Mouse (Mus musculus) hindbrain, postnatal 0 days (tissue): Measurements from ENCODE around the gene Serpine1. TPM values are rescaled to one million over a fixed set of nuclear protein-coding genes. Genes with fewer than 3 reads are reported as not detected.

Experiments
- ATAC-seq: fragments of 200-750 bp; cut with Nextera tagmentation; 2 replicates; pipeline ENCODE4 v1.8.0; 2017; ENCODE audit warnings: mild to moderate bottlenecking, moderate TSS enrichment, moderate library complexity
- DNase-seq: peaks from one replicate; pipeline ENCODE4 v3.0.0-alpha.2; 2015; ENCODE audit warnings: low spot score
- H3K27ac ChIP-seq: fragments of 300-500 bp; sonication (generic); 2 replicates; pipeline ENCODE4 v1.5.1; 2014; ENCODE audit warnings: mild to moderate bottlenecking
- H3K27me3 ChIP-seq: fragments of 300-500 bp; sonication (generic); 2 replicates; pipeline ENCODE4 v1.6.1; 2014; ENCODE audit warnings: low read length, mixed read lengths; ENCODE audit not compliant: insufficient read depth
- H3K36me3 ChIP-seq: fragments of 300-500 bp; sonication (generic); 2 replicates; pipeline ENCODE4 v1.6.1; 2014; ENCODE audit warnings: low read length, mixed read lengths; ENCODE audit not compliant: insufficient read depth
- H3K4me1 ChIP-seq: fragments of 300-500 bp; sonication (generic); 2 replicates; pipeline ENCODE4 v1.6.1; 2014; ENCODE audit warnings: antibody characterized with exemption, low read length, mixed read lengths; ENCODE audit not compliant: insufficient read depth
- H3K4me2 ChIP-seq: fragments of 300-500 bp; sonication (generic); 2 replicates; pipeline ENCODE4 v1.6.1; 2014; ENCODE audit warnings: low read depth, mild to moderate bottlenecking, low read length, moderate library complexity, mixed read lengths
- H3K4me3 ChIP-seq: fragments of 300-500 bp; sonication (generic); 2 replicates; pipeline ENCODE4 v1.5.1; 2014; ENCODE audit warnings: low read length
- H3K9ac ChIP-seq: fragments of 300-500 bp; sonication (generic); replicated peaks from 2 replicates; pipeline ENCODE4 v1.6.1; 2014; ENCODE audit warnings: mild to moderate bottlenecking, low read length, moderate library complexity, mixed read lengths
- H3K9me3 ChIP-seq: fragments of 300-500 bp; sonication (generic); 2 replicates; pipeline ENCODE4 v1.6.1; 2016; ENCODE audit warnings: low read length, mixed read lengths
- CTCF ChIP-seq: IDR thresholded peaks from 2 replicates; pipeline ENCODE4 v1.5.1; 2016; ENCODE audit warnings: antibody characterized with exemption, control low read depth, low read depth
- WGBS: fragments of 180-500 bp; shearing (Covaris S2); extraction: QIAGEN DNeasy Blood & Tissue Kit; methylation state at CpG from one replicate; pipeline ENCODE4 v1.1.7; 2014; 5-methylcytosine and 5-hydroxymethylcytosine counted together
- polyA plus RNA-seq: library from polyadenylated mRNA; unstranded; fragments of >200 nt; fragmentation: Nextera tagmentation; extraction: Ambion mirVana; gene quantifications from 2 replicates; pipeline ENCODE4 v1.2.1, GENCODE M21; 2015
- total RNA-seq: library from RNA; depleted of rRNA; stranded (reverse); fragments of >200 nt; gene quantifications from 2 replicates; pipeline ENCODE4 v1.2.3, GENCODE M21; 2014

Gene Serpine1
- total and polyA plus RNA-seq, 2 experiments from 2014 or later: 0.25 to 3.0 TPM

- Histone ChIP-seq H3K27me3 (no peaks in the 10 kb centered on the region), H3K4me2 (no peak overlapping the region), H3K9ac (no peak overlapping the region), H3K27ac (no peak overlapping the region), H3K36me3 (no peaks in the 10 kb centered on the region), H3K9me3 (no peaks in the 10 kb centered on the region), H3K4me1 (no peaks in the 10 kb centered on the region), H3K4me3 (no peak overlapping the region)
- no peak for DNase-seq
- 88% methylated on average over 5 of the region's 5 CpGs for WGBS
- no peak for TF ChIP-seq CTCF
- no peak; the same call in 1 of the 2 replicates for ATAC-seq
Observed at GRCm38 (mm10) chr5:137062601-137063000, 9.5 kb downstream of the Serpine1 start.

GRCm38 (mm10) chr5:137061809-137062481 is 10.1 kb downstream of the Serpine1 start:
- Histone ChIP-seq H3K4me3 (no peak overlapping the region), H3K27ac (no peak overlapping the region), H3K9ac (no peak overlapping the region), H3K4me2 (no peak overlapping the region), H3K36me3 (no peaks in the 10 kb centered on the region), H3K9me3 (no peaks in the 10 kb centered on the region), H3K27me3 (no peaks in the 10 kb centered on the region), H3K4me1 (no peaks in the 10 kb centered on the region)
- DNase-seq: peak; percentile 40
- TF ChIP-seq CTCF: peak; percentile 51
- ATAC-seq: no peak
- WGBS: 25% methylated on average over 10 of the region's 12 CpGs

- Histone ChIP-seq H3K9me3 (no peaks in the 10 kb centered on the region), H3K4me3 (no peak overlapping the region), H3K4me1 (no peaks in the 10 kb centered on the region), H3K36me3 (no peaks in the 10 kb centered on the region), H3K27me3 (no peaks in the 10 kb centered on the region), H3K27ac (no peak overlapping the region), H3K4me2 (no peak overlapping the region), H3K9ac (no peak overlapping the region)
- 83% methylated on average over 5 of the region's 5 CpGs for WGBS
- ATAC-seq (no peak), DNase-seq (no peak)
- TF ChIP-seq CTCF: no peak
Observed at GRCm38 (mm10) chr5:137054873-137055272, 17.2 kb downstream of the Serpine1 start.

- TF ChIP-seq CTCF: no peak
Observed at GRCm38 (mm10) chr5:137054299-137054698, 17.8 kb downstream of the Serpine1 start.

GRCm38 (mm10) chr5:137051914-137052505 is 20.1 kb downstream of the Serpine1 start:
- no peak for TF ChIP-seq CTCF
- no peak overlapping the region for H3K4me2 ChIP-seq
- H3K27me3 ChIP-seq: no peaks in the 10 kb centered on the region
- H3K36me3 ChIP-seq: no peaks in the 10 kb centered on the region
- no peaks in the 10 kb centered on the region for H3K4me1 ChIP-seq
- H3K4me3 ChIP-seq: no peak overlapping the region
- no peak for ATAC-seq
- no peaks in the 10 kb centered on the region for H3K9me3 ChIP-seq
- 87% methylated on average over 5 of the region's 5 CpGs for WGBS
- H3K9ac ChIP-seq: no peak overlapping the region
- no peak for DNase-seq
- no peak overlapping the region for H3K27ac ChIP-seq

More at GRCm38 (mm10) chr5:137054299-137054698, 17.8 kb downstream of the Serpine1 start:
- no peak overlapping the region for H3K27ac ChIP-seq
- DNase-seq: no peak
- H3K4me2 ChIP-seq: no peak overlapping the region
- no peak overlapping the region for H3K4me3 ChIP-seq
- no peaks in the 10 kb centered on the region for H3K9me3 ChIP-seq
- WGBS: 89% methylated on average over 7 of the region's 7 CpGs
- H3K4me1 ChIP-seq: no peaks in the 10 kb centered on the region
- no peaks in the 10 kb centered on the region for H3K27me3 ChIP-seq
- H3K9ac ChIP-seq: no peak overlapping the region
- ATAC-seq: no peak
- no peaks in the 10 kb centered on the region for H3K36me3 ChIP-seq

- H3K9ac ChIP-seq: no peak overlapping the region
- H3K27ac ChIP-seq: no peak overlapping the region
- WGBS: 44% methylated on average over 6 of the region's 6 CpGs
- H3K27me3 ChIP-seq: no peaks in the 10 kb centered on the region
- no peak for TF ChIP-seq CTCF
- H3K4me3 ChIP-seq: no peak overlapping the region
- H3K4me2 ChIP-seq: no peak overlapping the region
- H3K36me3 ChIP-seq: no peaks in the 10 kb centered on the region
- H3K4me1 ChIP-seq: no peaks in the 10 kb centered on the region
- DNase-seq (no peak), ATAC-seq (no peak)
- no peaks in the 10 kb centered on the region for H3K9me3 ChIP-seq
Observed at GRCm38 (mm10) chr5:137051125-137051524, 20.9 kb downstream of the Serpine1 start.

- H3K27me3 ChIP-seq: no peaks in the 10 kb centered on the region
- H3K9me3 ChIP-seq: no peaks in the 10 kb centered on the region
- DNase-seq (no peak), ATAC-seq (no peak)
- H3K9ac ChIP-seq: no peak overlapping the region
- H3K36me3 ChIP-seq: 0 out of 2 replicates have a peak, but pooled peaks cover 2% of the 10 kb centered on the region
- no peaks in the 10 kb centered on the region for H3K4me1 ChIP-seq
- H3K4me2 ChIP-seq: no peak overlapping the region
- no peak for TF ChIP-seq CTCF
- H3K27ac ChIP-seq: no peak overlapping the region
- H3K4me3 ChIP-seq: no peak overlapping the region
Observed at GRCm38 (mm10) chr5:137046991-137047390, 25.1 kb downstream of the Serpine1 start.
